Mouse (Mus musculus) ovary, postnatal 36 days (tissue): ENCODE measurements around the gene Phox2b.

Experiments used
- DNase-seq: peaks from one replicate; pipeline ENCODE4 v3.0.0; 2022; ENCODE audit warnings: low spot score, mixed read lengths

Gene Phox2b

GRCm38 (mm10) chr5:67098733-67099323 lies at the start of gene Phox2b:
Gene Phox2b, minus strand, starts transcription at chr5:67099301.
- no peak for DNase-seq

DNA sequence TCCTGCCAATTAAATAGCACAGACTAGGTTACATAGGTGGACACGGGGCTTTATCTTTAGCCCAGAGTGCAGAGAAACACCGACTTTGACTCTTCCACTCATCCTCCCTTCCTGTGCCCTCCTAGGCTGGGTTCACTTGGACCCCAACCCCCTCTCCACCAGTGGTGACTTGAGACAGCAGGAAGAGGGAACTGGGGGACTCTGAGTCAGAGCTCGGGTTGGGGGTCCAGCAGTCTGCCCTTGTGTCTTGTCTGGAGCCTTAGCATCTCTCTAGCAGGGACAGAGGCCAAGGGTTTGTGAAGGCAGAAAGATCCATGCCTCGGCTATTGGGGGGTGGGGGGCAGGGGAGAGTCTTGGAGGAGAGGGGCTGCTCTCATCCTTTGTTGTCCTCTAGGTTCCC lies 43.5 kb upstream of the Phox2b start:
- no peak for DNase-seq

DNA sequence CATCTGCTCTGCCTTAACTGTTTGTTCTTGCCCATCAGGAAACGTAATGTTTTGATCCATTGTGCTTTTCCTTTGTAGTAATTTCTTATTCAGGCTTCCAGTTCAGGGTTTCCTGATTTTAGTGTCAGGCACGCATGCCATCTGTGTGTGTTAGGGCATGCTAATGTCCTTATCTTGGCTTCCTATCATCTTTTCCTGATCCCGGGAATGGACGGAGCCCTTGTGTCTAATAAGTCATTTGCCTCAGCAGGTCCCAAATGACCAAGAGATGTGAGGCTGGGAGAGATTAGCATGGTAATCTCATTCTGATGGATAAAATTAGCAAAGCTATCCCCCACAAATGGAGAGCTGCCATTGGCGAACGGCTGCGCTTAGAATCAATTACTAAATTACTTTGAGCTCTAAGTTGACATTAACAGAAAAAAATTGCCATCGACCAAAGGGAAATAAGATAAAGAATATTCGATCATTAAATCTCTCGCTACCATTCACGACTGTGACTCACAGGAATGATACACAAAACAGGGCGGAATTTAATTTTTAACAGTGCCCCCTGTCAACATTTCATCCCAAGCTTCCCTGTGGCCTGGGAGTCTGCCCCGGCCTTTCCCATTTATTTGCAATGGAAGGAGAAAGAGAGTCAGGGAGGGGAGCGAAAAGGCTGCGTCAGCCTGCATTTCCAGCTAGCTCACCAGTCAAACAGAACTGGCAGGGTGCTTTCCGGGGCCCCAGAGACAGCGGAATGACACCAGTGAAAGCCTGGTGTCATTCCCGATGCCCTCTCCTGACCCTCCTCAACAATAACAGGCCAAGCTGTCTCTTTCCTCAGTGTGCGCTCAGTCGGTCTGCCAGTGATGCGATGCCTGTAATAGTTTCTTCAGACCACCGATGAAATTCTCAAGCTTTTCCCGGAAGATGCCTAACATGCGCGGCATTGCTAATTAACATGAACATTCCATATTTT lies 40.2 kb upstream of the Phox2b start:
- DNase-seq: no peak

- no peak for DNase-seq
Measured at GRCm38 (mm10) chr5:67138643-67139042, 39.5 kb upstream of the Phox2b start.

- no peak for DNase-seq
Measured at GRCm38 (mm10) chr5:67134698-67135097, 35.6 kb upstream of the Phox2b start.

DNA sequence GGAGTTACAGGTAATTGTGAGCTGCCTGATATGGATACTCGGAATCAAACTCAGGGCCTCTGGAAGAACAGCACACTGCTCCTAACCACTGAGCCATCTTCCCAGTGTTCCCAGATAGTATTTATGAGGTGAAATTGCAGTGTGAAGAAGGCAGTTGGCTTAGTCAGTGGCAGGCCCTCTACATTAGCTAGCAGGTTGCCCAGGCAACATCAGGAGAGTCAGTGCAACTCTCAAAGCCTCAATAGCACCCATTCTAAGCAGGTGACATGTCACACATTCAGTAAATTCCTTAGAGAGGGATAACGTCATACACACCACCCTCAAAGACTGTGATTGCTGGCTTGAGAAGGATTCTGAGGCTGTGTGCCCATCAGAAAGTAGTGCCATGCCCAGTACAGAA lies 32.6 kb upstream of the Phox2b start:
- no peak for DNase-seq

DNA sequence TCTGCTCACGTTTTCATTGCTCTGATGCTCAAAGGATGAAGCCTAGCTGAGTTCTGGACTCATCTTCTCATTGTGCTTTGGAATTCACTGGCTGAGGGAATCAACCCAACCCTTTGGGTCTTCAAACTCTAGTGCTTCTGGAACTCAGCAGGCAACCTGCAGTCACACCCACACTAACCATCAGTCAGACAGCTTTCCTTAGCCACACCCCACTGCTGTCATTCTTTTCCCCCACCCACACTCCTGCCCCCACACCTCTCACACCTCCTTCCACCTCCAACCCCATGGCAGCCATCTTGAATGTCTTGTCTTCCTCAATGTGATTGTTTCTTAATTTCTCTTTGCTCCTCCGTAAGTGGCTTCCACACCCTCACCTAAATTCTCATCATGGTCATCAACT lies 7.2 kb upstream of the Phox2b start:
- no peak for DNase-seq

- DNase-seq: no peak
Measured at GRCm38 (mm10) chr5:67103016-67103415, 3.9 kb upstream of the Phox2b start.

- no peak for DNase-seq
Measured at GRCm38 (mm10) chr5:67101793-67102600, 2.9 kb upstream of the Phox2b start.

- no peak for DNase-seq
Measured at GRCm38 (mm10) chr5:67101395-67101760, 2.3 kb upstream of the Phox2b start.

DNA sequence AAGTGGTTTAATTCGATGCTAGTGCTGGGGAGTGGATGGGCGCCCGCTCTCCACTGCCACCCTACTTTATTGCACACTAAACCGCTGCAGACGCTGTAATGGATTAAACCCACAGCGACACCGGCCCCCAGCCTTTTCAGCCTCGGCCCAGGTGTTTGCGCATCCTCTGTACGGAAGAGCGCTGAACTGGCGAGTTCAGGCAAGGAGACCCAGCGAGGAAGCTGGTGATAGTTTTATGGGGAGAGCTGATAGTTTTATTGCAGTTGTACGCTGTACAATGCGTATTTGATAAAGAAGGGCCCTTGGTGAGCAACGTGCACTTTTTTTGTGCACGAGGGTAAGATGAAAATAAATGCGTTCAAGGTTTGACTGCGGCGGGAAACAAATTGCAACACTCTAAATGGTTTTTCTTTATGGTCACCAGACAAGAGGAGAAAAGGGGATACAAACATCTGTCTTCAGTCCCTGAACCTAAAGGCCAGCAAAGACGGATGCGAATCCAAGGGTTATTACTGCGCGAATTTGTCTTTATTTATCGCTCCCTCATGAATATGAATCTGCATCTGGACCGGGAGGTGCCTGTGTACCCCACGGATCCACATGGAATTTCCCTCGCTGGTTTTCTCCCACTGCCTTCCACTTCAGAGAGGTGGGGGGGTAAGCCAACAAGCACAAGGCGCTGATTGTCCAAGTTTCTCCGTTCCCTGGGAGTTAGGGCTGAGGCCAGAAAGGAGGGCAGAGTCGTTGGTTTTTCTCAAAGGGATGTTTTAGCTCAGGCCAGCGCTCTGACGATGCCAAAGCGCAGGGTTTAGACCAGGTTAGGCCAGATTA lies 1.7 kb upstream of the Phox2b start:
- DNase-seq: no peak

DNA sequence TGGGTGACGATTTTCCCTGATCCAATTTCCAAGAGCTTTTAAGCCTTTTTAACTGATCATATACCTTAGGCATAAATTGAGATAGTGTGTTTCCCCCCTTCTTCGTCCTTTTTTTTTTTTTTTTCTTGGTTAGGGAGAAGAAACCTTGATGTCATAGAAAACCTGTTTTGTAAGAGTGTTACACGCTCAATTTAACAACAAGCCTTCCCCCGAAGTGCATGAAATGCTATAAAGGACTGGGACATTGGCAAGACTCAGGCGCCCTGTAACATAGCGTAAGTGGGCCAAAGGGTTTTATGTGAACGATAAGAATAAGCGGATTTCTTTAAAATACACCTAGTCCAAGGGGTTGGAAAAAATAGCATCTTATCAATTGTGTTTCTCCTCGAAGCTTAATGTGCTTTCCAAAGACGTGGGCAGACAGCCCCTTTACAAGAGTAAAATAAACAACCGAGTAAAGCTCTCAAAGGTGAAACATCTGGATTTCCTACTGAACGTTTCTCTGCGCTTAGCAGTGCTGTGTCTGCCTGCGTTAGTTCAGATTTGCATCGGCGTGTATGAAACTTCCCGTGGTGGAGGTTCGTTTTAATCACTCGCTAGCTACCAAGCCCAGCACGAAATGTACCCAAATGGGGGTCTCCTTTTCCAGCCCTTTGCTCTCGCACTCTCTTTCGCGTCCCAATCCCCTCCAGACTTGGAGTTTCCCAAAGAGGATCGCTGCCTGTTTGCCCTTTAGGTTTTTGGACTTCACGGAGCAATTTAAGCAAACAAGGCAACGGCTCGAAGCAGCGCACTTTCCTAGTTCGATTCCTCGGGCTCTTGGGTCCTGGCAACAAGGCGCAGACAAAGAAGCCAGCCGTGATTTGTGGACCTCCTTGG lies 531 bp upstream of the Phox2b start:
- DNase-seq: no peak

- DNase-seq: no peak
Measured at GRCm38 (mm10) chr5:67098051-67098732, 909 bp downstream of the Phox2b start.

- DNase-seq: no peak
Measured at GRCm38 (mm10) chr5:67097106-67098050, 1.7 kb downstream of the Phox2b start.

DNA sequence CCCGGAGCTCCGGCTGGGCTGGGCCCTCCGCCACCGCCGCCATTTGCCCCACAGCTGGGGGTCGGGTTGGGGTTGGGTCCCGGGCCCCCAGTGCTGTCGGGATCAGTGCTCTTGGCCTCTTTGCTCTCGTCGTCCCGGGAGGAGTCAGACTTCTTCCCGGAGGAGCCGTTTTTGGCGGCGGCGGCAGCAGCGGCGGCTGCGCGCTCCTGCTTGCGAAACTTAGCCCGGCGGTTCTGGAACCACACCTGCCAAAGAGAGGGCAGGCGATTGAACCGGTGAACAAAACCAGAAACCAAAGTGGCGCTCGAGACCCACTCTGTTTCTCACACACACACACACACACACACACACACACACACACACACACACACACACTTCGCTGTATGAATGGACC lies 2.7 kb downstream of the Phox2b start:
- no peak for DNase-seq

GRCm38 (mm10) chr5:67095651-67096377 lies 3.3 kb downstream of the Phox2b start:
- no peak for DNase-seq

GRCm38 (mm10) chr5:67095153-67095552 lies 3.9 kb downstream of the Phox2b start:
- DNase-seq: no peak

DNA sequence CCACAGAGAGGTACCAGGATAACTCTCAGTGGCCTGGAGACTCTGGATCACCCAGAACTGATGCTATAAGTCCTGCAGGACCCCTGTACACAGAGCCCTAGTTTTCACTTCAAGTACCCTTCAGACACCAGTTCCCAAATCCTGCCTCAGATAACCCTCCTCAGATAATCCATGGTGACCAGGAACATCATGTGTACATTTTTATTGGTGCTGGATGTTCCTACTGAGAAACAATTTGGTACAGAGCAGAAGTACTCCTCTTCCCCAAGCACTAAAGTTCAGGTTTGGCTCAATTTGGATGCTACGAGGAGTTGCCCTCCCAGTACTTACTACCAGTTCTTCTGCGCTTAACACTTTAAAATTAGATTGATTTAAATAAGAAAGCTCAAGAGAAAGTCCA lies 5.1 kb downstream of the Phox2b start:
- DNase-seq: no peak
